Mouse (Mus musculus) forebrain, embryonic 10.5 days (tissue): Measurements from ENCODE around the gene Il31ra. TPM values are rescaled to one million over a fixed set of nuclear protein-coding genes. Genes with fewer than 3 reads are reported as not detected.

Experiments used
- DNase-seq: peaks from one replicate; pipeline ENCODE4 v3.0.0-alpha.2; 2017; ENCODE audit warnings: low spot score; ENCODE audit errors: extremely low spot score
- H3K27ac ChIP-seq: fragments of 300-500 bp; sonication (generic); 2 replicates; pipeline ENCODE4 v1.5.1; 2016; ENCODE audit warnings: mild to moderate bottlenecking
- H3K27me3 ChIP-seq: fragments of 300-500 bp; sonication (generic); 2 replicates; pipeline ENCODE4 v1.6.1; 2016; ENCODE audit warnings: mild to moderate bottlenecking; ENCODE audit not compliant: poor library complexity, severe bottlenecking
- H3K36me3 ChIP-seq: fragments of 300-500 bp; sonication (generic); replicated peaks from 2 replicates; pipeline ENCODE4 v1.6.1; 2016; ENCODE audit warnings: mild to moderate bottlenecking, moderate library complexity
- H3K4me1 ChIP-seq: fragments of 300-500 bp; sonication (generic); 2 replicates; pipeline ENCODE4 v1.6.1; 2016
- H3K4me3 ChIP-seq: fragments of 300-500 bp; sonication (generic); 2 replicates; pipeline ENCODE4 v1.5.1; 2016; ENCODE audit warnings: mild to moderate bottlenecking, moderate library complexity
- H3K9me3 ChIP-seq: fragments of 300-500 bp; sonication (generic); 2 replicates; pipeline ENCODE4 v1.6.1; 2016; ENCODE audit warnings: mild to moderate bottlenecking, moderate library complexity
- WGBS: fragments of 180-500 bp; shearing (Covaris S2); methylation state at CpG from one replicate; pipeline ENCODE4 v1.1.7; 2016; 5-methylcytosine and 5-hydroxymethylcytosine counted together
- polyA plus RNA-seq: library from polyadenylated mRNA; unstranded; fragments of >200 nt; fragmentation: Nextera tagmentation; extraction: Ambion mirVana; gene quantifications from 2 replicates; pipeline ENCODE4 v1.2.1, GENCODE M21; 2016

Il31ra gene
- polyA plus RNA-seq, 1 experiment from 2014 or later, result not detected

- 87% methylated on average over 7 of the region's 7 CpGs for WGBS
- Histone ChIP-seq H3K9me3 (no peaks in the 10 kb centered on the region), H3K4me1 (no peaks in the 10 kb centered on the region), H3K4me3 (no peak overlapping the region), H3K36me3 (no peaks in the 10 kb centered on the region), H3K27ac (no peak overlapping the region), H3K27me3 (no peaks in the 10 kb centered on the region)
- DNase-seq, result no peak
Observed at GRCm38 (mm10) chr13:112551641-112552548, 42.3 kb downstream of the Il31ra start.

GRCm38 (mm10) chr13:112541223-112541975 lies 52.8 kb downstream of the Il31ra start:
- WGBS, result 88% methylated on average over 10 of the region's 10 CpGs

GRCm38 (mm10) chr13:112540616-112541015 lies 53.5 kb downstream of the Il31ra start:
- Histone ChIP-seq H3K4me3 (no peak overlapping the region), H3K4me1 (no peaks in the 10 kb centered on the region), H3K9me3 (no peaks in the 10 kb centered on the region), H3K27ac (no peak overlapping the region), H3K27me3 (no peaks in the 10 kb centered on the region), H3K36me3 (no peaks in the 10 kb centered on the region)
- no peak for DNase-seq
- WGBS, result 73% methylated on average over 3 of the region's 3 CpGs

More at GRCm38 (mm10) chr13:112541223-112541975, 52.8 kb downstream of the Il31ra start:
- H3K27me3 ChIP-seq, result no peaks in the 10 kb centered on the region
- no peaks in the 10 kb centered on the region for H3K36me3 ChIP-seq
- no peak overlapping the region for H3K4me3 ChIP-seq
- no peaks in the 10 kb centered on the region for H3K9me3 ChIP-seq
- DNase-seq, result no peak
- H3K4me1 ChIP-seq, result no peaks in the 10 kb centered on the region
- H3K27ac ChIP-seq, result no peak overlapping the region

- Histone ChIP-seq H3K9me3 (no peaks in the 10 kb centered on the region), H3K27ac (no peak overlapping the region)
- WGBS, result 97% methylated on average over 7 of the region's 7 CpGs
Observed at GRCm38 (mm10) chr13:112537065-112537464, 57.1 kb downstream of the Il31ra start.

GRCm38 (mm10) chr13:112536611-112537010 lies 57.5 kb downstream of the Il31ra start:
- no peak overlapping the region for H3K4me3 ChIP-seq
- H3K27ac ChIP-seq, result no peak overlapping the region
- H3K36me3 ChIP-seq, result no peaks in the 10 kb centered on the region
- H3K27me3 ChIP-seq, result no peaks in the 10 kb centered on the region
- 82% methylated on average over 4 of the region's 4 CpGs for WGBS
- no peak for DNase-seq
- no peaks in the 10 kb centered on the region for H3K4me1 ChIP-seq
- no peaks in the 10 kb centered on the region for H3K9me3 ChIP-seq

More at GRCm38 (mm10) chr13:112537065-112537464, 57.1 kb downstream of the Il31ra start:
- H3K27me3 ChIP-seq, result no peaks in the 10 kb centered on the region
- DNase-seq, result no peak
- H3K4me3 ChIP-seq, result no peak overlapping the region
- no peaks in the 10 kb centered on the region for H3K4me1 ChIP-seq
- no peaks in the 10 kb centered on the region for H3K36me3 ChIP-seq

- no peak for DNase-seq
- Histone ChIP-seq H3K27me3 (no peaks in the 10 kb centered on the region), H3K27ac (no peak overlapping the region), H3K9me3 (no peaks in the 10 kb centered on the region), H3K36me3 (no peaks in the 10 kb centered on the region), H3K4me1 (no peaks in the 10 kb centered on the region), H3K4me3 (no peak overlapping the region)
- 82% methylated on average over 9 of the region's 9 CpGs for WGBS
Observed at GRCm38 (mm10) chr13:112533556-112533955, 60.6 kb downstream of the Il31ra start.

GRCm38 (mm10) chr13:112532235-112532634 lies 61.9 kb downstream of the Il31ra start:
- WGBS, result 90% methylated on average over 6 of the region's 6 CpGs

GRCm38 (mm10) chr13:112529893-112530292 lies 64.3 kb downstream of the Il31ra start:
- H3K9me3 ChIP-seq, result peaks cover 3% of the 10 kb centered on the region; the same call in 1 of the 2 replicates
- WGBS, result 38% methylated on average over 3 of the region's 3 CpGs
- peak; percentile 47 for DNase-seq
- no peaks in the 10 kb centered on the region for H3K27me3 ChIP-seq
- H3K4me3 ChIP-seq, result no peak overlapping the region
- no peak overlapping the region for H3K27ac ChIP-seq
- H3K36me3 ChIP-seq, result no peaks in the 10 kb centered on the region
- no peaks in the 10 kb centered on the region for H3K4me1 ChIP-seq

More at GRCm38 (mm10) chr13:112532235-112532634, 61.9 kb downstream of the Il31ra start:
- H3K36me3 ChIP-seq, result no peaks in the 10 kb centered on the region
- H3K27me3 ChIP-seq, result no peaks in the 10 kb centered on the region
- no peaks in the 10 kb centered on the region for H3K4me1 ChIP-seq
- H3K27ac ChIP-seq, result no peak overlapping the region
- H3K4me3 ChIP-seq, result no peak overlapping the region
- H3K9me3 ChIP-seq, result no peaks in the 10 kb centered on the region
- DNase-seq, result no peak

- no peak for DNase-seq
- H3K4me3 ChIP-seq, result no peak overlapping the region
- 61% methylated on average over 1 of the region's 1 CpGs for WGBS
- no peaks in the 10 kb centered on the region for H3K27me3 ChIP-seq
- no peaks in the 10 kb centered on the region for H3K4me1 ChIP-seq
- H3K9me3 ChIP-seq, result peaks cover 3% of the 10 kb centered on the region; the same call in 1 of the 2 replicates
- H3K36me3 ChIP-seq, result no peaks in the 10 kb centered on the region
- H3K27ac ChIP-seq, result no peak overlapping the region
Observed at GRCm38 (mm10) chr13:112527186-112527585, 67.0 kb downstream of the Il31ra start.

GRCm38 (mm10) chr13:112523346-112523970 lies 70.7 kb downstream of the Il31ra start:
- Histone ChIP-seq H3K27ac (no peak overlapping the region), H3K4me1 (no peaks in the 10 kb centered on the region), H3K27me3 (no peaks in the 10 kb centered on the region), H3K9me3 (peaks cover 5% of the 10 kb centered on the region; the same call in 1 of the 2 replicates), H3K4me3 (no peak overlapping the region), H3K36me3 (no peaks in the 10 kb centered on the region)
- DNase-seq, result no peak
- WGBS, result 88% methylated on average over 10 of the region's 10 CpGs

GRCm38 (mm10) chr13:112522896-112523295 lies 71.3 kb downstream of the Il31ra start:
- H3K27ac ChIP-seq, result no peak overlapping the region
- 91% methylated on average over 3 of the region's 3 CpGs for WGBS
- DNase-seq, result no peak

GRCm38 (mm10) chr13:112522261-112522660 lies 71.9 kb downstream of the Il31ra start:
- no peaks in the 10 kb centered on the region for H3K4me1 ChIP-seq
- H3K9me3 ChIP-seq, result peaks cover 13% of the 10 kb centered on the region; the same call in 1 of the 2 replicates
- H3K36me3 ChIP-seq, result no peaks in the 10 kb centered on the region
- 82% methylated on average over 6 of the region's 6 CpGs for WGBS
- H3K4me3 ChIP-seq, result no peak overlapping the region
- no peaks in the 10 kb centered on the region for H3K27me3 ChIP-seq
- no peak for DNase-seq
- no peak overlapping the region for H3K27ac ChIP-seq

More at GRCm38 (mm10) chr13:112522896-112523295, 71.3 kb downstream of the Il31ra start:
- no peaks in the 10 kb centered on the region for H3K27me3 ChIP-seq
- H3K4me3 ChIP-seq, result no peak overlapping the region
- H3K9me3 ChIP-seq, result peaks cover 11% of the 10 kb centered on the region; the same call in 1 of the 2 replicates
- H3K4me1 ChIP-seq, result no peaks in the 10 kb centered on the region
- H3K36me3 ChIP-seq, result no peaks in the 10 kb centered on the region
